Mouse (Mus musculus) neural tube, embryonic 13.5 days (tissue): Measurements from ENCODE around the gene Gpx7. TPM values are rescaled to one million over a fixed set of nuclear protein-coding genes. Genes with fewer than 3 reads are reported as not detected.
A peak's percentile ranks its signal among the peaks of the same experiment; 100 is the strongest.
"Not testable (repeated sequence)": the region's sequence is repeated elsewhere in the genome, so short reads cannot be mapped to it uniquely, and the experiment has no call there.

Experiments used
- ATAC-seq: fragments of 200-750 bp; cut with Nextera tagmentation; 2 replicates; pipeline ENCODE4 v1.8.0; 2017; ENCODE audit warnings: low read depth, mild to moderate bottlenecking, moderate TSS enrichment, moderate library complexity
- H3K27ac ChIP-seq: fragments of 300-500 bp; sonication (generic); replicated peaks from 2 replicates; pipeline ENCODE4 v1.5.1; 2015; ENCODE audit warnings: moderate library complexity, mild to moderate bottlenecking, inconsistent platforms
- H3K27me3 ChIP-seq: fragments of 300-500 bp; sonication (generic); 2 replicates; pipeline ENCODE4 v1.6.1; 2015; ENCODE audit warnings: mild to moderate bottlenecking, inconsistent platforms
- H3K36me3 ChIP-seq: fragments of 300-500 bp; sonication (generic); 2 replicates; pipeline ENCODE4 v1.6.1; 2015; ENCODE audit warnings: mild to moderate bottlenecking, inconsistent platforms
- H3K4me1 ChIP-seq: fragments of 300-500 bp; sonication (generic); replicated peaks from 2 replicates; pipeline ENCODE4 v1.6.1; 2015; ENCODE audit warnings: inconsistent platforms
- H3K4me2 ChIP-seq: fragments of 300-500 bp; sonication (generic); 2 replicates; pipeline ENCODE4 v1.6.1; 2015; ENCODE audit warnings: inconsistent platforms, mild to moderate bottlenecking, moderate library complexity
- H3K4me3 ChIP-seq: fragments of 300-500 bp; sonication (generic); 2 replicates; pipeline ENCODE4 v1.5.1; 2015; ENCODE audit warnings: mild to moderate bottlenecking, inconsistent platforms
- H3K9ac ChIP-seq: fragments of 300-500 bp; sonication (generic); 2 replicates; pipeline ENCODE4 v1.6.1; 2015; ENCODE audit warnings: moderate library complexity, mild to moderate bottlenecking, inconsistent platforms
- H3K9me3 ChIP-seq: fragments of 300-500 bp; sonication (generic); 2 replicates; pipeline ENCODE4 v1.6.1; 2016; ENCODE audit warnings: inconsistent platforms
- WGBS: fragments of 180-500 bp; shearing (Covaris S2); methylation state at CpG from one replicate; pipeline ENCODE4 v1.1.7; 2015; 5-methylcytosine and 5-hydroxymethylcytosine counted together
- polyA plus RNA-seq: library from polyadenylated mRNA; unstranded; fragments of >200 nt; fragmentation: Nextera tagmentation; extraction: Ambion mirVana; gene quantifications from 2 replicates; pipeline ENCODE4 v1.2.1, GENCODE M21; 2015

Gpx7 gene
- polyA plus RNA-seq, 1 experiment from 2014 or later = 40.7 TPM

- peak overlapping the region; percentile 74 for H3K27ac ChIP-seq
Measured at GRCm38 (mm10) chr4:108362321-108363261, 44.2 kb downstream of the Gpx7 start.

GRCm38 (mm10) chr4:108360136-108361055 lies 46.4 kb downstream of the Gpx7 start:
- Histone ChIP-seq H3K27me3 (no peaks in the 10 kb centered on the region), H3K9me3 (no peaks in the 10 kb centered on the region), H3K36me3 (no peaks in the 10 kb centered on the region), H3K4me2 (peak overlapping the region; percentile 37), H3K4me3 (0 out of 2 replicates have a peak overlapping the region, but pooled peaks have one; percentile 1), H3K27ac (peak overlapping the region; percentile 96), H3K4me1 (peaks cover 61% of the 10 kb centered on the region), H3K9ac (peak overlapping the region; percentile 56)
- ATAC-seq = peak; percentile 87
- WGBS = 5% methylated on average over 28 of the region's 28 CpGs

More at GRCm38 (mm10) chr4:108362321-108363261, 44.2 kb downstream of the Gpx7 start:
- 0 out of 2 replicates have a peak overlapping the region, but pooled peaks have one; percentile 5 for H3K4me3 ChIP-seq
- H3K9ac ChIP-seq = peak overlapping the region; percentile 58
- H3K4me2 ChIP-seq = peak overlapping the region; percentile 39
- H3K36me3 ChIP-seq = no peaks in the 10 kb centered on the region
- WGBS = 3% methylated on average over 18 of the region's 18 CpGs
- ATAC-seq = peak; percentile 30; the same call in 1 of the 2 replicates
- H3K4me1 ChIP-seq = peaks cover 61% of the 10 kb centered on the region
- H3K9me3 ChIP-seq = no peaks in the 10 kb centered on the region
- H3K27me3 ChIP-seq = no peaks in the 10 kb centered on the region

GRCm38 (mm10) chr4:108358498-108358897 lies 48.3 kb downstream of the Gpx7 start:
- no peaks in the 10 kb centered on the region for H3K36me3 ChIP-seq
- no peak for ATAC-seq
- no peak overlapping the region for H3K4me3 ChIP-seq
- peaks cover 52% of the 10 kb centered on the region for H3K4me1 ChIP-seq
- H3K9me3 ChIP-seq = no peaks in the 10 kb centered on the region
- WGBS = 13% methylated on average over 4 of the region's 4 CpGs
- no peak overlapping the region for H3K9ac ChIP-seq
- peak overlapping the region; percentile 96 for H3K27ac ChIP-seq
- H3K4me2 ChIP-seq = no peak overlapping the region
- H3K27me3 ChIP-seq = no peaks in the 10 kb centered on the region

- Histone ChIP-seq H3K4me1 (peaks cover 42% of the 10 kb centered on the region), H3K36me3 (no peaks in the 10 kb centered on the region), H3K4me2 (no peak overlapping the region), H3K27me3 (no peaks in the 10 kb centered on the region), H3K9me3 (no peaks in the 10 kb centered on the region), H3K4me3 (no peak overlapping the region), H3K9ac (no peak overlapping the region), H3K27ac (no peak overlapping the region)
- ATAC-seq = no peak
- WGBS = 95% methylated on average over 8 of the region's 8 CpGs
Measured at GRCm38 (mm10) chr4:108357458-108357857, 49.3 kb downstream of the Gpx7 start.

- H3K9me3 ChIP-seq, H3K4me3 ChIP-seq, H3K4me2 ChIP-seq, H3K36me3 ChIP-seq, H3K27ac ChIP-seq, H3K9ac ChIP-seq, ATAC-seq, H3K27me3 ChIP-seq: not testable (repeated sequence)
- H3K4me1 ChIP-seq = peaks cover 34% of the 10 kb centered on the region
Measured at GRCm38 (mm10) chr4:108353591-108353990, 53.2 kb downstream of the Gpx7 start.

GRCm38 (mm10) chr4:108350819-108351218 lies 55.9 kb downstream of the Gpx7 start:
- no peaks in the 10 kb centered on the region for H3K9me3 ChIP-seq
- WGBS = 12% methylated on average over 8 of the region's 8 CpGs
- no peaks in the 10 kb centered on the region for H3K27me3 ChIP-seq
- H3K36me3 ChIP-seq = no peaks in the 10 kb centered on the region
- H3K9ac ChIP-seq = no peak overlapping the region
- H3K4me2 ChIP-seq = 0 out of 2 replicates have a peak overlapping the region, but pooled peaks have one; percentile 13
- H3K4me3 ChIP-seq = no peak overlapping the region
- peaks cover 35% of the 10 kb centered on the region for H3K4me1 ChIP-seq
- ATAC-seq = peak; percentile 66
- H3K27ac ChIP-seq = peak overlapping the region; percentile 49

Other genes starting within 250 kb of the Gpx7 start
- gene Echdc2, start 241.5 kb downstream of the Gpx7 start, polyA plus RNA-seq = 8.3 and 9.8 TPM in 2 replicates
- gene Zyg11a, start 188.9 kb downstream of the Gpx7 start, polyA plus RNA-seq = not detected in 2 replicates
- 23.1 and 25.3 TPM in 2 replicates for gene Zyg11b, start 105.9 kb downstream of the Gpx7 start, polyA plus RNA-seq
- 43.2 and 46.8 TPM in 2 replicates for gene Coa7, start 78.8 kb downstream of the Gpx7 start, polyA plus RNA-seq
- 4.0 and 4.1 TPM in 2 replicates for gene Shisal2a, start 23.6 kb downstream of the Gpx7 start, polyA plus RNA-seq
- gene Tut4, start 52.5 kb upstream of the Gpx7 start, polyA plus RNA-seq = 69.7 and 97.5 TPM in 2 replicates
- gene Prpf38a, start 172.4 kb upstream of the Gpx7 start, polyA plus RNA-seq = 87.6 and 94.6 TPM in 2 replicates
- gene Orc1, start 172.5 kb upstream of the Gpx7 start, polyA plus RNA-seq = 1.4 and 1.9 TPM in 2 replicates
- gene Cc2d1b, start 213.0 kb upstream of the Gpx7 start, polyA plus RNA-seq = 19.0 and 19.3 TPM in 2 replicates